Mouse (Mus musculus): ENCODE results near the gene Arhgdib.

GRCm38 (mm10) chr6:136986019-136986418 lies 44.3 kb upstream of the Arhgdib start:
- TF ChIP-seq MAFK (IDR thresholded peaks at IDR 0.05; ENCODE audit: insufficient read depth, low read depth, low read length), result no peak
- no peak for TF ChIP-seq CHD2 (IDR thresholded peaks at IDR 0.05; ENCODE audit: low read depth, low read length)

All from ES-E14 (cell line).